Mouse (Mus musculus): ENCODE data around the gene Gipr. TPM values are rescaled to one million over a fixed set of nuclear protein-coding genes. Genes with fewer than 3 reads are reported as not detected.

The Gipr gene
- polyA plus RNA-seq, 1 experiment from 2014 or later: 0.75 TPM

DNA sequence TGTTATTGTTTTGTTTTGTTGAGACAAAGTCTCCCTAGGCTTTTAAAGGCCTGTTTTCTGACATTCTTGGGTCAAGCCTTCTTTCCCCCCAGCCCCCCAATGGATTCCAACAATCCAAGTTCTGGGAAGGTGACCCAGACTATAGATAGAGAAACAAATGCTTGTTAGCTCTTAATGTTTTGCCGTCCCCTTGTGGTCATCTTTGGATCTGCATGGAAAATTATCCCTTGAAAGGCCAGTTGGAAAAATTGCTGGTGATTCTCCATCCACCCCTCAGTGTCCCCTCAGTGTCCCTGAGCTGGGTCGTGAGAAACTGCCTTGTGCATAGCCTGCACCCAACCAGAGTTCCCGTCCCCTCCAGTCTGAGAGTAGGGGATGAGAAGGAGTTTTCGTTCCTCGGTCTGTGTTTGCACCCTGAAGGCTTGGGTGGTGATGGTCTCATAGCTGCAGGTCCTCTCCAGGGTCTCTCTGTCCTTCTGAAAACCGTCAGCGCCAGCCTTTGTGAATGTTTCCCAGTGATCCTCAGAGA lies 43.1 kb upstream of the Gipr start:
- WGBS: 54% methylated on average over 7 of the region's 7 CpGs
- no peak for ATAC-seq (ENCODE audit: low FRiP score)
- no peak overlapping the region for H3K4me3 ChIP-seq (ENCODE audit: low read depth, low read length)
- no peak overlapping the region for H3K9ac ChIP-seq (ENCODE audit: low read length)
- peak; percentile 90 for DNase-seq (ENCODE audit: low spot score, missing footprints)
- no peaks in the 10 kb centered on the region for H3K9me3 ChIP-seq (ENCODE audit: control insufficient read depth, low read length)
- no peak overlapping the region for H3K27ac ChIP-seq (ENCODE audit: low read depth, low read length)
- no peak overlapping the region for H3K4me2 ChIP-seq
- H3K4me1 ChIP-seq (ENCODE audit: control insufficient read depth, insufficient read depth, low read length): peaks cover 7% of the 10 kb centered on the region; the same call in 1 of the 2 replicates
- H3K27me3 ChIP-seq (ENCODE audit: control insufficient read depth, insufficient read depth, low read length): peaks cover 2% of the 10 kb centered on the region; the same call in 1 of the 2 replicates
- peaks cover 4% of the 10 kb centered on the region for H3K36me3 ChIP-seq (ENCODE audit: control insufficient read depth, insufficient read depth, low read length)

- Histone ChIP-seq H3K4me3 (ENCODE audit: low read depth, low read length) (no peak overlapping the region), H3K4me1 (ENCODE audit: control insufficient read depth, insufficient read depth, low read length) (peaks cover 7% of the 10 kb centered on the region; the same call in 1 of the 2 replicates), H3K36me3 (ENCODE audit: control insufficient read depth, insufficient read depth, low read length) (peaks cover 5% of the 10 kb centered on the region), H3K4me2 (no peak overlapping the region), H3K27ac (ENCODE audit: low read depth, low read length) (no peak overlapping the region), H3K27me3 (ENCODE audit: control insufficient read depth, insufficient read depth, low read length) (peaks cover 2% of the 10 kb centered on the region; the same call in 1 of the 2 replicates), H3K9me3 (ENCODE audit: control insufficient read depth, low read length) (no peaks in the 10 kb centered on the region), H3K9ac (ENCODE audit: low read length) (no peak overlapping the region)
- ATAC-seq (ENCODE audit: low FRiP score) (no peak), DNase-seq (ENCODE audit: low spot score, missing footprints) (no peak)
- 82% methylated on average over 13 of the region's 13 CpGs for WGBS
Measured at GRCm38 (mm10) chr7:19208201-19208910, 42.4 kb upstream of the Gipr start.

DNA sequence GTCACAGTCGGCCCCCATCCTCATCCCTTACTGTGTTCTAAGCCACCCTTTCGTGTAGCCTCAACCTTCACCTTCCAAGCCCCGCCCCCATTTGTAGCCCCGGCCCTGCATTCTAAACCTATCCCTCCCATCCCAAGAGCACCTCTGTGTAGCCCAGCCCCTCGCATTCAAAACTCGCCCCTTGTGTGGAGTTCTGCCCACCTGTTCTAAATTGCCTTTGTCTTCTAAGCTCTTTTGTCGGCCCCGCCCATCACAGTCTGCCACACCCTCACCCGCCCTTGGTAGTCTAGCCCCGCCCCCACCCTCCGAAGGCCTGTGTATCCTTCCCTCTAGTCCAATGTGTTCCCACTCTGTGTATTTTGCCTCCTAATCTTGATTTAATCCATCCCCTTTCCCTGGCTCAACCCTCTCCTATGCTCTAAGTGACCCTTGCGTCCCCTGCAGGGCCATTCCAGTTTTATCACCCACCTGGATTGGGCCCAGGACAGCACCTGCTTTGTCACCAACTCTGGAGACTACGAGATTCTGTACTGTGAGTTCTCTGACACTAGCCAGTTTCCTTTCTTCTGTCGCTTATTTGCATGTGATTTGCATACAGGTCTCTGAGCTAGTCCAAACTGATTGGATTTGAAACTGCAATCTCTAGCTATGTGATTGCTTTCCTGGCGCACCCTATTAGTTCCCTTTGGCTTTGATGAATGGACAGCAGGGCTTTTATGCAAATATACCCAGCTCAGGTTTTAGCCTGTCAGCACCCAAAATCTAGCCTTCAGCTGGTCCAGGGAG lies 36.3 kb upstream of the Gipr start:
- no peak overlapping the region for H3K9ac ChIP-seq (ENCODE audit: low read length)
- no peak for DNase-seq (ENCODE audit: low spot score, missing footprints)
- H3K36me3 ChIP-seq (ENCODE audit: control insufficient read depth, insufficient read depth, low read length): peaks cover 5% of the 10 kb centered on the region
- no peak overlapping the region for H3K4me3 ChIP-seq (ENCODE audit: low read depth, low read length)
- ATAC-seq (ENCODE audit: low FRiP score): no peak
- H3K27me3 ChIP-seq (ENCODE audit: control insufficient read depth, insufficient read depth, low read length): no peaks in the 10 kb centered on the region
- no peak overlapping the region for H3K27ac ChIP-seq (ENCODE audit: low read depth, low read length)
- no peaks in the 10 kb centered on the region for H3K4me1 ChIP-seq (ENCODE audit: control insufficient read depth, insufficient read depth, low read length)
- 69% methylated on average over 15 of the region's 15 CpGs for WGBS
- H3K4me2 ChIP-seq: no peak overlapping the region
- no peaks in the 10 kb centered on the region for H3K9me3 ChIP-seq (ENCODE audit: control insufficient read depth, low read length)

DNA sequence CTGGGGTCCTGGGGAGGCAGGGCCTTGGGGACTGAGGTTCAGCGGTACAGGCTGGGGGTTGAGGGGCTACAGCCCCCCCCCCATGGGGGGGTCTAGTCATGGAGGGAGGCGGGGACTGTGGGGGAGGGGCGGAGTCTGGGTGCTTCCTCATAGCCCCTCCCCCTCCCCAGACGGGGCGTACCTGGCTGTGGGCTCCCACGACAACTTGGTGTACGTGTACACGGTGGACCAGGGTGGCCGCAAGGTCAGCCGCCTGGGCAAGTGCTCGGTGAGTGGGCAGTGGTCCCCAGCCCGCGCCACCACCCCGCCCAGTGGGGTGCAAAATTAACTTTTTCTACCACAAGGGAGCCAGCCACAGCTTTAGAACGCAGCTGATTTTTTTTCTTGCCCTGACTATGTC lies 35.7 kb upstream of the Gipr start:
- 67% methylated on average over 14 of the region's 15 CpGs for WGBS
- Histone ChIP-seq H3K4me2 (no peak overlapping the region), H3K4me1 (ENCODE audit: control insufficient read depth, insufficient read depth, low read length) (no peaks in the 10 kb centered on the region), H3K9me3 (ENCODE audit: control insufficient read depth, low read length) (no peaks in the 10 kb centered on the region), H3K27me3 (ENCODE audit: control insufficient read depth, insufficient read depth, low read length) (no peaks in the 10 kb centered on the region), H3K9ac (ENCODE audit: low read length) (no peak overlapping the region), H3K27ac (ENCODE audit: low read depth, low read length) (no peak overlapping the region), H3K36me3 (ENCODE audit: control insufficient read depth, insufficient read depth, low read length) (peaks cover 5% of the 10 kb centered on the region), H3K4me3 (ENCODE audit: low read depth, low read length) (no peak overlapping the region)
- ATAC-seq (ENCODE audit: low FRiP score) (no peak; the same call in 1 of the 2 replicates), DNase-seq (ENCODE audit: low spot score, missing footprints) (no peak)

DNA sequence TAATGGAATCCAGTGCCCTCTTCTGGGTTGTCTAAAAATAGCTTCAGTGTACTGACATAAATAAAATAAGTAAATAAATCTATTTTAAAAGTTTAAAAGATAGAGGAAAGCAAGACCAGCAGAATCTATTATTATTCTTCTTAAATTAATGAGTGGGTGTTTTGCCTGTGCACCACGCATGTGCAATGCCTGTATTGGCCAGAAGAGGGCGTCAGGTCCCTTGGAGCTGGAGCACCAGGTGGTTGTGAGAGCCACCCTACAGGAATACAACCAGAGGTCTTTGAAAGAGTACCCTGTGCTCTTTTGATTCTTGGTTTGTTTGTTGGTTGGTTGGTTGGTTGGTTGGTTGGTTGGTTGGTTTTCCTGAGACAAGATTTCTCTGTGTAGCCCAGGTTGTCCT lies 32.1 kb upstream of the Gipr start:
- ATAC-seq (ENCODE audit: low FRiP score) (no peak), DNase-seq (ENCODE audit: low spot score, missing footprints) (no peak)
- 30% methylated on average over 2 of the region's 2 CpGs for WGBS
- H3K27ac ChIP-seq (ENCODE audit: low read depth, low read length): no peak overlapping the region
- peaks cover 4% of the 10 kb centered on the region; the same call in 1 of the 2 replicates for H3K9me3 ChIP-seq (ENCODE audit: control insufficient read depth, low read length)
- no peaks in the 10 kb centered on the region for H3K27me3 ChIP-seq (ENCODE audit: control insufficient read depth, insufficient read depth, low read length)
- peaks cover 8% of the 10 kb centered on the region for H3K36me3 ChIP-seq (ENCODE audit: control insufficient read depth, insufficient read depth, low read length)
- no peak overlapping the region for H3K4me2 ChIP-seq
- H3K4me3 ChIP-seq (ENCODE audit: low read depth, low read length): no peak overlapping the region
- no peaks in the 10 kb centered on the region for H3K4me1 ChIP-seq (ENCODE audit: control insufficient read depth, insufficient read depth, low read length)
- H3K9ac ChIP-seq (ENCODE audit: low read length): no peak overlapping the region

DNA sequence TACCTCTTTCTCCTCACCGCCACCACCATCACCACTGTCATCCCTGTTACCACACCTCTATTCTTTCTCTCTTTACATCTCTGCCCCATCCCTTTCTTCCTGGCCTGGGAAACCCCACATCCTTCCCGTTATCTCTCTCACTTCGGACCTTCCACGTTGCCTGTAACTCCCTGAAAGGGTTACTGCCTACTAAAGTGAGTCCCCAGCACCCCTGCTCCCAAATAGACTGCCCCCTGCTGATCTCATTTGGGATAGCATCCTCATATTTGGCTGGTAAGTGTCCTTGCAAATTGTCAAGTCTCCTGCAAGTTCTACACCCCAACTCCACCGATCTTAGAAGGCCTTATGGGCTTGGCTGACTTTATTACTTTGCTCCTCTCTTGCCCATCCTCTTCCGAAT lies 30.7 kb upstream of the Gipr start:
- peak; percentile 86 for DNase-seq (ENCODE audit: low spot score, missing footprints)
- ATAC-seq (ENCODE audit: low FRiP score): no peak
- H3K27ac ChIP-seq (ENCODE audit: low read depth, low read length): no peak overlapping the region
- 71% methylated on average over 6 of the region's 6 CpGs for WGBS
- no peak overlapping the region for H3K4me3 ChIP-seq (ENCODE audit: low read depth, low read length)
- no peaks in the 10 kb centered on the region for H3K4me1 ChIP-seq (ENCODE audit: control insufficient read depth, insufficient read depth, low read length)
- no peak overlapping the region for H3K4me2 ChIP-seq
- H3K27me3 ChIP-seq (ENCODE audit: control insufficient read depth, insufficient read depth, low read length): no peaks in the 10 kb centered on the region
- H3K9ac ChIP-seq (ENCODE audit: low read length): no peak overlapping the region
- peaks cover 8% of the 10 kb centered on the region for H3K36me3 ChIP-seq (ENCODE audit: control insufficient read depth, insufficient read depth, low read length)
- H3K9me3 ChIP-seq (ENCODE audit: control insufficient read depth, low read length): peaks cover 4% of the 10 kb centered on the region; the same call in 1 of the 2 replicates

DNA sequence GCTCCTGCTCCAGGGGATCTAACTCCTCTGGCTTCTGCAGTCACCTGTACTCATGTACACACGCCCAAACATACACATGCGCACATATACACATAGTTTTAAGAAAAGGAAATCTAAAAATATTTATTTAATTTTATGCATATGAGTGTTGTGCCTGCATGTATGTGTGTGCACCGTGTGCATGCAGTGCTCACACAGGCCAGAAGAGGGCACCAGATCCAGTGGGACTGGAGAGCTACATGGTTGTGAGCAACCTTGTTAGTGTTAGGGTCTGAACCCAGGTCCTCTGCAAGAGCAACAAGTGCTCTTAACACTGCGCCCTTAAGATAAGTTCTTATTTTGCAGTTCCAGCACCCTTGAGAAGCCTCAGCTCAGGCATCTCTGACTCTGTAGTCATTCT lies 28.7 kb upstream of the Gipr start:
- Histone ChIP-seq H3K36me3 (ENCODE audit: control insufficient read depth, insufficient read depth, low read length) (peaks cover 8% of the 10 kb centered on the region), H3K4me3 (ENCODE audit: low read depth, low read length) (no peak overlapping the region), H3K4me1 (ENCODE audit: control insufficient read depth, insufficient read depth, low read length) (no peaks in the 10 kb centered on the region), H3K9me3 (ENCODE audit: control insufficient read depth, low read length) (peaks cover 4% of the 10 kb centered on the region; the same call in 1 of the 2 replicates), H3K27ac (ENCODE audit: low read depth, low read length) (no peak overlapping the region), H3K4me2 (no peak overlapping the region), H3K9ac (ENCODE audit: low read length) (no peak overlapping the region), H3K27me3 (ENCODE audit: control insufficient read depth, insufficient read depth, low read length) (no peaks in the 10 kb centered on the region)
- WGBS: 94% methylated on average over 4 of the region's 4 CpGs
- DNase-seq (ENCODE audit: low spot score, missing footprints) (peak; percentile 51), ATAC-seq (ENCODE audit: low FRiP score) (no peak)

DNA sequence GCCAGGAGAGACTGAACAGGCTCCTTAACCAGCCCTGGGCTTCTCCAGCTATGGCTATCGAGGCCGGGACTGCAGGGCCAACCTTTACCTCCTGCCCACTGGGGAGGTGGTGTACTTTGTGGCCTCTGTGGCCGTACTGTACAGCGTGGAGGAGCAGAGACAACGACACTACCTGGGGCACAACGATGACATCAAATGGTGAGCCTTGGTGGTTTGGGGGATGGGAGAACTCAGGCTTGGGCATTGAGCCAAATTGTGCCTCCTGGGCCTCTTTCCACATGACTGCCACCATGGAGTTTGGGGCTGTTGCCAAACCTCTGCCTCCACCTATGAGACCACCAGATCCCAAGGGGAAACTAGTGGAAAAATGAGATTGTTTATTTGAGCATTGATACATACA lies 18.8 kb upstream of the Gipr start:
- 93% methylated on average over 6 of the region's 6 CpGs for WGBS
- Histone ChIP-seq H3K27ac (ENCODE audit: low read depth, low read length) (no peak overlapping the region), H3K9ac (ENCODE audit: low read length) (no peak overlapping the region), H3K4me1 (ENCODE audit: control insufficient read depth, insufficient read depth, low read length) (peaks cover 4% of the 10 kb centered on the region; the same call in 1 of the 2 replicates), H3K4me3 (ENCODE audit: low read depth, low read length) (no peak overlapping the region), H3K27me3 (ENCODE audit: control insufficient read depth, insufficient read depth, low read length) (peaks cover 6% of the 10 kb centered on the region; the same call in 1 of the 2 replicates), H3K9me3 (ENCODE audit: control insufficient read depth, low read length) (no peaks in the 10 kb centered on the region), H3K36me3 (ENCODE audit: control insufficient read depth, insufficient read depth, low read length) (no peaks in the 10 kb centered on the region), H3K4me2 (no peak overlapping the region)
- ATAC-seq (ENCODE audit: low FRiP score) (no peak), DNase-seq (ENCODE audit: low spot score, missing footprints) (no peak)

DNA sequence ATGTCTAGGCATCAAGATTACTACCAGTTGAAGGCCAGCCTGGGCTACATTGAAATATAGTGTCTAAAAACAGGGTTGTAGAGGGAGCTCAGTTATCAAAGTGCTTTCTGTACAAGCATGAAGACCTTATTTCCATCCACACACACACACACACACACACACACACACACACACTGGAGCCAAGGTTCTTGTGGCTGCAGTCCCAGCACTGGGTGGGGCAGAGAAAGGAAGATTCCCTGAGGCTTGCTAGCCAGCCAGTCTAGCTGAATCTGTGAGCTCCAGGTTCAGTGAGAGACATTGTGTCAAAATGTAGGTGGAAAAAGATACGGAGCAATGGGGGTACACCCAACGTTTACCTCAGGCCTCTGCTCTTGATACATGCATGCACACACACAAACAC lies 18.3 kb upstream of the Gipr start:
- 90% methylated on average over 2 of the region's 2 CpGs for WGBS
- H3K4me1 ChIP-seq (ENCODE audit: control insufficient read depth, insufficient read depth, low read length): peaks cover 7% of the 10 kb centered on the region; the same call in 1 of the 2 replicates

More for the DNA sequence above, 18.3 kb upstream of the Gipr start:
- Histone ChIP-seq H3K36me3 (ENCODE audit: control insufficient read depth, insufficient read depth, low read length) (no peaks in the 10 kb centered on the region), H3K9me3 (ENCODE audit: control insufficient read depth, low read length) (no peaks in the 10 kb centered on the region), H3K9ac (ENCODE audit: low read length) (no peak overlapping the region), H3K27ac (ENCODE audit: low read depth, low read length) (no peak overlapping the region), H3K4me3 (ENCODE audit: low read depth, low read length) (no peak overlapping the region), H3K4me2 (no peak overlapping the region), H3K27me3 (ENCODE audit: control insufficient read depth, insufficient read depth, low read length) (peaks cover 12% of the 10 kb centered on the region; the same call in 1 of the 2 replicates)
- ATAC-seq (ENCODE audit: low FRiP score): no peak
- DNase-seq (ENCODE audit: low spot score, missing footprints): no peak

Data from midbrain, embryonic 11.5 days (tissue).